Comparison of ENCODE assay signal across 25 mouse cellular contexts in genomic region chr14:22727548-22727947, GRCm38 (mm10).
"Had no signal": no experiment of that assay in that cellular context is flagged by ENCODE, and none has a peak within 500 bp of the region (broad histone marks: within the 10 kb centered on the region; RNA-seq: fewer than 3 reads in every experiment).

No protein-coding gene starts in this region.

- H3K4me3 ChIP-seq: heart, embryonic 10.5 days; heart, embryonic 12.5 days; hindbrain, embryonic 10.5 days; hindbrain, embryonic 12.5 days; intestine, embryonic 15.5 days; kidney, embryonic 15.5 days; limb, embryonic 12.5 days; liver, embryonic 12.5 days had no signal

- ATAC-seq: hindbrain, embryonic 16.5 days; inflammation-experienced regulatory T-cells, adult 6 months; intestine, embryonic 15.5 days; liver, embryonic 12.5 days had no signal

- H3K36me3 ChIP-seq: heart, embryonic 10.5 days; heart, embryonic 12.5 days; hindbrain, embryonic 10.5 days; hindbrain, embryonic 12.5 days; intestine, embryonic 15.5 days; kidney, embryonic 15.5 days; limb, embryonic 12.5 days; liver, embryonic 12.5 days had no signal

- H3K27ac ChIP-seq: heart, embryonic 10.5 days; hindbrain, embryonic 10.5 days; hindbrain, embryonic 12.5 days; hindbrain, embryonic 14.5 days; intestine, embryonic 15.5 days; kidney, embryonic 15.5 days; kidney, postnatal 0 days; limb, embryonic 12.5 days; liver, embryonic 12.5 days had no signal

- H3K27me3 ChIP-seq: hindbrain, embryonic 12.5 days; intestine, embryonic 15.5 days; kidney, embryonic 15.5 days; liver, embryonic 12.5 days had no signal

- H3K4me1 ChIP-seq: heart, embryonic 10.5 days; heart, embryonic 12.5 days; hindbrain, embryonic 10.5 days; hindbrain, embryonic 12.5 days; intestine, embryonic 15.5 days; kidney, embryonic 15.5 days; liver, embryonic 12.5 days had no signal

- DNase-seq: gastrocnemius, postnatal 10 days; gastrocnemius, postnatal 25 days; heart, adult 18-20 months; heart, postnatal 10 days; heart, postnatal 4 days; kidney, adult 11 months; kidney, adult 2 months; kidney, adult 9 months; kidney, postnatal 14 days; kidney, postnatal 36 days; layer of hippocampus, adult 9-11 months; layer of hippocampus, postnatal 36 days; left cerebral cortex, postnatal 4 days had no signal
